Mouse (Mus musculus) urinary bladder, adult 2 months (tissue): ENCODE data around the gene Med7. TPM values are rescaled to one million over a fixed set of nuclear protein-coding genes. Genes with fewer than 3 reads are reported as not detected.

Experiments used
- polyA plus RNA-seq: library from polyadenylated mRNA; depleted of rRNA; stranded (reverse); fragments of >200 nt; gene quantifications from 2 replicates; pipeline ENCODE4 v1.2.3, GENCODE M21; 2012; rRNA removed

Gene Med7
- polyA plus RNA-seq, 1 experiment, result 38.1 TPM

Other genes with a start within 250 kb of the Med7 start
- 0.07 TPM in 2 replicates for gene Fndc9, start 201.4 kb upstream of the Med7 start, polyA plus RNA-seq
- 5.1 and 8.1 TPM in 2 replicates for gene Cyfip2, start 124.1 kb upstream of the Med7 start, polyA plus RNA-seq
- 0.47 and 0.65 TPM in 2 replicates for gene Itk, start 47.4 kb upstream of the Med7 start, polyA plus RNA-seq
- not detected in 2 replicates for gene Fam71b, start 40.4 kb upstream of the Med7 start, polyA plus RNA-seq
- 0.37 and 0.46 TPM in 2 replicates for gene Havcr2, start 18.0 kb downstream of the Med7 start, polyA plus RNA-seq
- not detected in 2 replicates for gene Gm12169, start 87.3 kb downstream of the Med7 start, polyA plus RNA-seq
- not detected in 2 replicates for gene BC053393, start 134.6 kb downstream of the Med7 start, polyA plus RNA-seq
- not detected in 2 replicates for gene Dppa1, start 192.3 kb downstream of the Med7 start, polyA plus RNA-seq